In the genomic region with DNA sequence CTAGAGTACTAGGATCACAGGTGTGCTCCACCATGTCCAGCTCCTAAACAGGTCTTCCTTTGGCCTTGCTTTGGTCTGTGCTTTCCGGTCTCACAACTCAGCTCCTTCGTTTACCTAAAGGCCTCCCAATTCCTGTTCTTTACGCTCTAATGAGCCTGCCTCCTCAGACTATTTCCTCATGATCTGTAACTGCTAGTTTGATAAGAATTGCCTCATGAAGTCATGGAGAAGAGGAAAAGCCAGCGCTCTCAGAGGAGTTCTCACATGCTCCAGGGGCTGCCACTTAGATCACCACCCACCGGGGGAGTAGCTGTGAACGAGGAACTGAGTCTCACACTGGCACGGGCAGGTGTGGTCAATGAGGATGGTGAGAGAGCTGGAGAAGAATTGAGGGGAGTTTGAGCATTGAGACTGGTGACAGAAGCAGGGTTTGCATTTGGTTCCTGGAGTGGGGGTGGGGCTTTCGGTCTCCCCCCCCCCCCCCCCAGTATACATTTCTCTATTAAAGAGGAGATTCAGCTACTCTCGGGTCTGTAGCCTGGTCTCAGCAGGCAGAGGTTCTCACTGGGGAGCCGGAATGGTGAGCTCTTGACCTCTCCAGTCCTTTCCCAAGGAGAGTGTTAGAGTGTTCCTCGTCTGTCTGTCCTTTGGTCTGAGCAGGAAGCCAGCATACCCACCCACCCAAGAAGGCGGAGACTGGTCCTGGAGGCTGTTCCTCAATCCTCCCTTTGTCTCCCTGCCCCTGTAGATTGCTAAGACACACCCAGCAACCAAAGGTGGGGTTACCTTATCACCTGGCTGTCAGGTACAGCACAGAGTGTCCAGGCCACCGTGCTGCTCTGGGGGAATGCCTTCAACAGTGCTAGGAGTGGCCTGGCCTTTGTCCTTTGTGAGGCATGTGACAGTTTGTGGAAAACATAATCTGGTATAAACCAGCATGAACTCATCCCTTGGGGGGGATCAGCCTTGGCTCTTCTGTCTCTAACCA, we compare ENCODE assay signal across 14 mouse cellular contexts. TPM values are rescaled to one million over a fixed set of nuclear protein-coding genes. Genes with fewer than 3 reads are reported as not detected.
DNase-seq lines count a peak whose midpoint lies in the region; ATAC-seq and TF ChIP-seq lines count a peak whose summit lies in the region.
"Had no signal": no experiment of that assay in that cellular context is flagged by ENCODE, and none has a peak within 500 bp of the region (broad histone marks: within the 10 kb centered on the region; RNA-seq: fewer than 3 reads in every experiment).

No protein-coding gene starts in this region.

- H3K4me3 ChIP-seq in kidney, embryonic 14.5 days (ENCODE audit: low read length): no peak overlapping the region
- peak overlapping the region; percentile 56; the same call in 1 of the 2 replicates for H3K4me3 ChIP-seq in G1E (ENCODE audit: low read depth, low read length)
- H3K4me3 ChIP-seq in intestine, embryonic 16.5 days (ENCODE audit: low read length): peak overlapping the region; percentile 21; the same call in 1 of the 2 replicates
- H3K4me3 ChIP-seq in liver, postnatal 0 days (ENCODE audit: low read depth, low read length): no peak overlapping the region
- no peak overlapping the region for H3K4me3 ChIP-seq in hindbrain, embryonic 13.5 days
- H3K4me3 ChIP-seq: neural tube, embryonic 13.5 days had no signal

- H3K9me3 ChIP-seq in kidney, embryonic 14.5 days (ENCODE audit: control insufficient read depth, low read length): no peaks in the 10 kb centered on the region
- H3K9me3 ChIP-seq in G1E (replicated peaks): no peaks in the 10 kb centered on the region
- H3K9me3 ChIP-seq in intestine, embryonic 16.5 days (ENCODE audit: control insufficient read depth, low read length): no peaks in the 10 kb centered on the region
- no peaks in the 10 kb centered on the region for H3K9me3 ChIP-seq in liver, postnatal 0 days (ENCODE audit: low read length)
- H3K9me3 ChIP-seq in hindbrain, embryonic 13.5 days: no peaks in the 10 kb centered on the region
- H3K9me3 ChIP-seq: neural tube, embryonic 13.5 days had no signal

- H3K27ac ChIP-seq in kidney, embryonic 14.5 days (ENCODE audit: low read depth, low read length): peak overlapping the region; percentile 69
- peak overlapping the region; percentile 96 for H3K27ac ChIP-seq in intestine, embryonic 16.5 days (ENCODE audit: low read length)
- 0 out of 2 replicates have a peak overlapping the region, but pooled peaks have one; percentile 1 for H3K27ac ChIP-seq in liver, postnatal 0 days (ENCODE audit: low read depth)
- no peak overlapping the region for H3K27ac ChIP-seq in hindbrain, embryonic 13.5 days
- H3K27ac ChIP-seq: neural tube, embryonic 13.5 days had no signal

- no peak for ATAC-seq in kidney, embryonic 14.5 days (ENCODE audit: low FRiP score, low TSS enrichment)
- no peak for ATAC-seq in G1E (ENCODE audit: extremely low read depth, insufficient number of reproducible peaks, low FRiP score, poor library complexity, severe bottlenecking)
- peak; percentile 83 for ATAC-seq in intestine, embryonic 16.5 days
- no peak for ATAC-seq in liver, postnatal 0 days
- ATAC-seq in hindbrain, embryonic 13.5 days (ENCODE audit: low FRiP score): no peak
- ATAC-seq: forebrain, embryonic 14.5 days; Patski had no signal

- TF ChIP-seq EP300 in liver, postnatal 0 days (IDR thresholded peaks at IDR 0.05; ENCODE audit: low read depth): peak; percentile 7; the same call in 1 of the 2 replicates

- no peaks in the 10 kb centered on the region for H3K36me3 ChIP-seq in kidney, embryonic 14.5 days (ENCODE audit: control insufficient read depth, insufficient read depth, low read length)
- H3K36me3 ChIP-seq in G1E (replicated peaks): no peaks in the 10 kb centered on the region
- H3K36me3 ChIP-seq in intestine, embryonic 16.5 days (ENCODE audit: control insufficient read depth, insufficient read depth, low read length): no peaks in the 10 kb centered on the region
- no peaks in the 10 kb centered on the region for H3K36me3 ChIP-seq in liver, postnatal 0 days (replicated peaks; ENCODE audit: insufficient read depth, low read length)
- H3K36me3 ChIP-seq in hindbrain, embryonic 13.5 days: no peaks in the 10 kb centered on the region
- H3K36me3 ChIP-seq: neural tube, embryonic 13.5 days had no signal

- no peak for TF ChIP-seq CTCF in G1E (IDR thresholded peaks at IDR 0.05; ENCODE audit: low read depth, low read length)
- no peak for TF ChIP-seq CTCF in liver, postnatal 0 days (IDR thresholded peaks at IDR 0.05; ENCODE audit: low read depth)

- no peak for DNase-seq in kidney, adult 11 months
- no peak for DNase-seq in G1E (ENCODE audit: low spot score)
- DNase-seq in liver, postnatal 0 days: peak; percentile 18
- DNase-seq in left cerebral cortex, adult 18-20 months (ENCODE audit: low spot score in 2 of 2): no peak
- no peak for DNase-seq in right cerebral cortex, postnatal 14 days
- DNase-seq: thymus, postnatal 4 days had no signal

- WGBS in kidney, embryonic 14.5 days: 33% methylated on average over 13 of the region's 13 CpGs
- WGBS in intestine, embryonic 16.5 days: 32% methylated on average over 13 of the region's 13 CpGs
- 35% methylated on average over 13 of the region's 13 CpGs for WGBS in liver, postnatal 0 days (ENCODE audit: insufficient replicate concordance)
- WGBS in hindbrain, embryonic 13.5 days: 64% methylated on average over 13 of the region's 13 CpGs

- no peak overlapping the region for H3K4me2 ChIP-seq in kidney, embryonic 14.5 days (replicated peaks; ENCODE audit: low read depth, low read length)
- peak overlapping the region; percentile 39 for H3K4me2 ChIP-seq in intestine, embryonic 16.5 days (ENCODE audit: low read depth, low read length)
- peak overlapping the region; percentile 31 for H3K4me2 ChIP-seq in liver, postnatal 0 days (ENCODE audit: low read depth, low read length)
- H3K4me2 ChIP-seq in hindbrain, embryonic 13.5 days: no peak overlapping the region
- H3K4me2 ChIP-seq: midbrain, embryonic 11.5 days; neural tube, embryonic 13.5 days had no signal

- H3K4me1 ChIP-seq in kidney, embryonic 14.5 days (ENCODE audit: control insufficient read depth, insufficient read depth, low read length): peaks cover 12% of the 10 kb centered on the region; the same call in 1 of the 2 replicates
- peaks cover 70% of the 10 kb centered on the region for H3K4me1 ChIP-seq in G1E (ENCODE audit: insufficient read depth, low read depth, low read length)
- peaks cover 21% of the 10 kb centered on the region; the same call in 1 of the 2 replicates for H3K4me1 ChIP-seq in intestine, embryonic 16.5 days (ENCODE audit: control insufficient read depth, insufficient read depth, low read length)
- peaks cover 37% of the 10 kb centered on the region for H3K4me1 ChIP-seq in liver, postnatal 0 days (ENCODE audit: insufficient read depth)
- H3K4me1 ChIP-seq in hindbrain, embryonic 13.5 days (replicated peaks): 0 out of 2 replicates have a peak, but pooled peaks cover 4% of the 10 kb centered on the region

- H3K27me3 ChIP-seq in kidney, embryonic 14.5 days (ENCODE audit: control insufficient read depth, insufficient read depth, low read length): no peaks in the 10 kb centered on the region
- no peaks in the 10 kb centered on the region for H3K27me3 ChIP-seq in G1E (ENCODE audit: insufficient read depth, low read length)
- H3K27me3 ChIP-seq in intestine, embryonic 16.5 days (replicated peaks; ENCODE audit: control insufficient read depth, insufficient read depth, low read length): no peaks in the 10 kb centered on the region
- H3K27me3 ChIP-seq in liver, postnatal 0 days (ENCODE audit: insufficient read depth, low read length): no peaks in the 10 kb centered on the region
- H3K27me3 ChIP-seq in hindbrain, embryonic 13.5 days: peaks cover 9% of the 10 kb centered on the region; the same call in 1 of the 2 replicates
- H3K27me3 ChIP-seq: neural tube, embryonic 13.5 days; Patski had no signal

- H3K9ac ChIP-seq in kidney, embryonic 14.5 days (ENCODE audit: low read depth, low read length): 0 out of 2 replicates have a peak overlapping the region, but pooled peaks have one; percentile 23
- peak overlapping the region; percentile 59 for H3K9ac ChIP-seq in intestine, embryonic 16.5 days (ENCODE audit: low read depth, low read length)
- peak overlapping the region; percentile 38; the same call in 1 of the 2 replicates for H3K9ac ChIP-seq in liver, postnatal 0 days (replicated peaks)
- no peak overlapping the region for H3K9ac ChIP-seq in hindbrain, embryonic 13.5 days
- H3K9ac ChIP-seq: neural tube, embryonic 13.5 days had no signal

RNA-seq across cellular contexts. Expression of a gene that starts 4.7 kb away (rescaled TPM):
- 79.7 and 80.8 TPM in 2 replicates for polyA plus RNA-seq in kidney, embryonic 14.5 days (2014; fragmentation: Nextera tagmentation; extraction: Ambion mirVana)
- 184 and 210 TPM in 2 replicates for total RNA-seq in G1E (2014; fragmentation: Nextera tagmentation)
- total RNA-seq in G1E (2017): 114 and 161 TPM in 2 replicates
- polyA plus RNA-seq in G1E (2012): 710 and 1,104 TPM in 2 replicates
- 47.2 and 55.0 TPM in 2 replicates for polyA plus RNA-seq in intestine, embryonic 16.5 days (2015; fragmentation: Nextera tagmentation; extraction: Ambion mirVana)
- polyA plus RNA-seq in liver, postnatal 0 days (2015; fragmentation: Nextera tagmentation; extraction: Ambion mirVana): 29.2 and 29.8 TPM in 2 replicates
- total RNA-seq in left cerebral cortex, adult 18-20 months (2021): 10 to 100 TPM; 27.5 to 32.6 TPM
- polyA plus RNA-seq in hindbrain, embryonic 13.5 days (2015; fragmentation: Nextera tagmentation; extraction: Ambion mirVana): 43.6 and 44.5 TPM in 2 replicates

RNA-seq across cellular contexts. Expression of a gene that starts 16.3 kb away (rescaled TPM):
- 9.1 and 14.1 TPM in 2 replicates for polyA plus RNA-seq in kidney, embryonic 14.5 days (2014; fragmentation: Nextera tagmentation; extraction: Ambion mirVana)
- total RNA-seq in G1E (2014; fragmentation: Nextera tagmentation): 19.4 and 23.7 TPM in 2 replicates
- 10.0 and 10.6 TPM in 2 replicates for total RNA-seq in G1E (2017)
- polyA plus RNA-seq in G1E (2012): 6.1 and 7.1 TPM in 2 replicates
- 4.4 and 5.2 TPM in 2 replicates for polyA plus RNA-seq in intestine, embryonic 16.5 days (2015; fragmentation: Nextera tagmentation; extraction: Ambion mirVana)
- 1.5 and 2.2 TPM in 2 replicates for polyA plus RNA-seq in liver, postnatal 0 days (2015; fragmentation: Nextera tagmentation; extraction: Ambion mirVana)
- total RNA-seq in left cerebral cortex, adult 18-20 months (2021): 100 to 1,000 TPM; 256 to 274 TPM
- polyA plus RNA-seq in hindbrain, embryonic 13.5 days (2015; fragmentation: Nextera tagmentation; extraction: Ambion mirVana): 35.0 and 39.6 TPM in 2 replicates

RNA-seq across cellular contexts. Expression of a gene that starts 36.9 kb away (rescaled TPM):
- polyA plus RNA-seq in kidney, embryonic 14.5 days (2014; fragmentation: Nextera tagmentation; extraction: Ambion mirVana): 0.34 and 0.39 TPM in 2 replicates
- total RNA-seq in G1E (2014; fragmentation: Nextera tagmentation) (not detected in 2 replicates), G1E (2017) (0.05 and 0.06 TPM in 2 replicates)
- 0.07 and 0.16 TPM in 2 replicates for polyA plus RNA-seq in G1E (2012)
- 0.39 TPM in 2 replicates for polyA plus RNA-seq in intestine, embryonic 16.5 days (2015; fragmentation: Nextera tagmentation; extraction: Ambion mirVana)
- 0.06 TPM in 1 of 2 replicates, not detected in the other for polyA plus RNA-seq in liver, postnatal 0 days (2015; fragmentation: Nextera tagmentation; extraction: Ambion mirVana)
- total RNA-seq in left cerebral cortex, adult 18-20 months (2021): under 1 TPM in 1 of 2 experiments, not detected in 1; 0.05 TPM
- 0.19 and 0.42 TPM in 2 replicates for polyA plus RNA-seq in hindbrain, embryonic 13.5 days (2015; fragmentation: Nextera tagmentation; extraction: Ambion mirVana)
- total RNA-seq: left cerebral cortex, postnatal 14 days had no signal
- polyA plus RNA-seq: forebrain, embryonic 14.5 days; neural tube, embryonic 13.5 days had no signal

Comparison
In these comparisons a context has a peak if more than half of its experiments do, and no peak if none do; other contexts are left out.
1. H3K4me2 ChIP-seq: peak in intestine, embryonic 16.5 days (single experiment) and liver, postnatal 0 days (single experiment); none in kidney, embryonic 14.5 days (single experiment) and hindbrain, embryonic 13.5 days (single experiment).
2. H3K4me3 ChIP-seq: peak in G1E (single experiment) and intestine, embryonic 16.5 days (single experiment); none in kidney, embryonic 14.5 days (single experiment), liver, postnatal 0 days (single experiment) and hindbrain, embryonic 13.5 days (single experiment).